Mouse (Mus musculus): ENCODE measurements at regions not wholly inside any gene's neighbourhood (a gene's known extent, or its start where the extent isn't known, plus 50 kb on each side); places are given as distances from the start of the nearest gene placed in this dataset.

GRCm38 (mm10) chr19:26308477-26309135 lies 296.2 kb upstream of the Smarca2 start:
- Histone ChIP-seq H3K27ac (ENCODE audit: low read length) (no peak overlapping the region), H3K9me3 (ENCODE audit: low read length) (no peaks in the 10 kb centered on the region), H3K9ac (replicated peaks; ENCODE audit: low read length) (no peak overlapping the region), H3K27me3 (ENCODE audit: insufficient read depth, low read length) (no peaks in the 10 kb centered on the region), H3K4me2 (replicated peaks; ENCODE audit: low read depth, low read length) (no peak overlapping the region), H3K4me3 (ENCODE audit: low read length) (no peak overlapping the region), H3K4me1 (ENCODE audit: insufficient read depth, low read length) (no peaks in the 10 kb centered on the region), H3K36me3 (ENCODE audit: insufficient read depth, low read length) (no peaks in the 10 kb centered on the region)
- ATAC-seq (ENCODE audit: low FRiP score, low TSS enrichment), result no peak
- 68% methylated on average over 1 of the region's 1 CpGs for WGBS

DNA sequence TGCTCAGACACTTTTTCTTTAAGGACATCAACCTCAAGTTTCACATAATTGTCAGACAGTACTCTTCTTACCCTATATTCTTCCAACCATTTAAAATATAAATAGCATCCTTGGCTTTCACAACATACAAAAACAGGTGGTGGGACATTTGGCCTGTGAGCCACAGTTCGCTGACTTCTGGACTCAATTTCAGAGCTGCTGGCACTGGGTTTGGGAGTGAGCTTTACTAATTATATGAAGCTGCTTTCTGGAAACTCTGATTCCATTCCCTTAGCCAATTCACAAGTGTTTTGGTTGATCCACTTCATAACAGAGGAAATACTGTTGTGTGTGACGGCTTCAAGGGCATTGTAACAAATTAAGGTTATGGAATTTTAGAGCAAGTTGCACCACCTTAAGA lies 285.9 kb upstream of the Smarca2 start:
- H3K27me3 ChIP-seq (ENCODE audit: insufficient read depth, low read length), result no peaks in the 10 kb centered on the region
- no peaks in the 10 kb centered on the region for H3K36me3 ChIP-seq (ENCODE audit: insufficient read depth, low read length)
- H3K9ac ChIP-seq (replicated peaks; ENCODE audit: low read length), result no peak overlapping the region
- no peak overlapping the region for H3K27ac ChIP-seq (ENCODE audit: low read length)
- ATAC-seq (ENCODE audit: low FRiP score, low TSS enrichment), result no peak
- H3K4me3 ChIP-seq (ENCODE audit: low read length), result no peak overlapping the region
- H3K4me1 ChIP-seq (ENCODE audit: insufficient read depth, low read length), result no peaks in the 10 kb centered on the region
- no peaks in the 10 kb centered on the region for H3K9me3 ChIP-seq (ENCODE audit: low read length)
- 78% methylated on average over 2 of the region's 2 CpGs for WGBS
- no peak overlapping the region for H3K4me2 ChIP-seq (replicated peaks; ENCODE audit: low read depth, low read length)

- no peaks in the 10 kb centered on the region for H3K9me3 ChIP-seq (ENCODE audit: low read length)
- ATAC-seq (ENCODE audit: low FRiP score, low TSS enrichment), result no peak
- no peak overlapping the region for H3K9ac ChIP-seq (replicated peaks; ENCODE audit: low read length)
- H3K36me3 ChIP-seq (ENCODE audit: insufficient read depth, low read length), result no peaks in the 10 kb centered on the region
- no peak overlapping the region for H3K4me3 ChIP-seq (ENCODE audit: low read length)
- H3K27me3 ChIP-seq (ENCODE audit: insufficient read depth, low read length), result no peaks in the 10 kb centered on the region
- 77% methylated on average over 5 of the region's 5 CpGs for WGBS
- H3K4me2 ChIP-seq (replicated peaks; ENCODE audit: low read depth, low read length), result no peak overlapping the region
- H3K4me1 ChIP-seq (ENCODE audit: insufficient read depth, low read length), result no peaks in the 10 kb centered on the region
- no peak overlapping the region for H3K27ac ChIP-seq (ENCODE audit: low read length)
Observed at GRCm38 (mm10) chr19:26323682-26324081, 281.2 kb upstream of the Smarca2 start.

DNA sequence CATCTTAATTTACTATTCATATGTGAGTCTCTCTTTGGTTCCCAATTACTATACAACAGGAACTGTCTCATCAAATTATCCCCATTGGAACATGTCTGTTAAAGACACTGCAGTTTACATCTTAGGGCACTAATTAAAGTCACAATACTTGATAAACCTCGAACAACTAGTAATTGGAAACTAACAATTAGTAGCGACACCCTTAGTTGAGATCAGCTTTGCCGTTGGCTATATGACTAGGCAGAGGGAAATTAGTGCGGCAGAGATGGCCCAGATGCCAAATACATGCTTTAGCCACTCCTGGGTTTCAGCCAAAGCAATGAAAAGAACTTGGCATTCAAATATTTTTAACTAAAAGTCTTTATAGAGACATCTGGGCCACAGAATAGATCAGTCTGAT lies 265.7 kb upstream of the Smarca2 start:
- H3K4me2 ChIP-seq (replicated peaks; ENCODE audit: low read depth, low read length), result no peak overlapping the region
- H3K9ac ChIP-seq (replicated peaks; ENCODE audit: low read length), result no peak overlapping the region
- H3K4me3 ChIP-seq (ENCODE audit: low read length), result no peak overlapping the region
- 80% methylated on average over 4 of the region's 4 CpGs for whole genome bisulfite sequencing
- no peaks in the 10 kb centered on the region for H3K9me3 ChIP-seq (ENCODE audit: low read length)
- no peaks in the 10 kb centered on the region for H3K4me1 ChIP-seq (ENCODE audit: insufficient read depth, low read length)
- H3K27ac ChIP-seq (ENCODE audit: low read length), result no peak overlapping the region
- no peaks in the 10 kb centered on the region for H3K27me3 ChIP-seq (ENCODE audit: insufficient read depth, low read length)
- ATAC-seq (ENCODE audit: low FRiP score, low TSS enrichment), result no peak
- no peaks in the 10 kb centered on the region for H3K36me3 ChIP-seq (ENCODE audit: insufficient read depth, low read length)

DNA sequence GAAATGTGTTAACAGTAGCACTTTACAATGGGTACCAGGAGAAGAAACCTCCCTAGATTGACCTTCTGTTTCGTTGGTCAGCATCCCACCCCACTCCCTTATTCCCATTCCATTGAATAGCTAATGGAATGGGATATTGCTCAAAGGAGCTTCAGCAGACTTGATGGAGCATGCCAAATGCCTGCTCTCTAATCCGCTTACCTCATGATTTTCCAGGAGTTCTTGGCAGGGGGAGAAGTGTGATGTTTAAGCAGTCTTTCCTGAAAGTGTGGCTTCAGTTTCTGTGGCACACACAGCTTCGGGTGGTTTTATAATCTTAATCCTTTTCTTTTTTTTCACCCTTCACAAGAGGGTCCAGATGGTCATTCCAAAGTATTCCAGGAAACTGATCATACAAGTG lies 264.7 kb upstream of the Smarca2 start:
- Histone ChIP-seq H3K4me3 (ENCODE audit: low read length) (no peak overlapping the region), H3K9me3 (ENCODE audit: low read length) (no peaks in the 10 kb centered on the region), H3K4me2 (replicated peaks; ENCODE audit: low read depth, low read length) (no peak overlapping the region), H3K27ac (ENCODE audit: low read length) (no peak overlapping the region), H3K4me1 (ENCODE audit: insufficient read depth, low read length) (no peaks in the 10 kb centered on the region), H3K36me3 (ENCODE audit: insufficient read depth, low read length) (no peaks in the 10 kb centered on the region), H3K27me3 (ENCODE audit: insufficient read depth, low read length) (no peaks in the 10 kb centered on the region), H3K9ac (replicated peaks; ENCODE audit: low read length) (no peak overlapping the region)
- no peak for ATAC-seq (ENCODE audit: low FRiP score, low TSS enrichment)
- WGBS, result 68% methylated on average over 3 of the region's 3 CpGs

GRCm38 (mm10) chr19:26355054-26355453 lies 249.8 kb upstream of the Smarca2 start:
- H3K27me3 ChIP-seq (ENCODE audit: insufficient read depth, low read length), result no peaks in the 10 kb centered on the region
- no peak overlapping the region for H3K27ac ChIP-seq (ENCODE audit: low read length)
- WGBS, result 80% methylated on average over 7 of the region's 7 CpGs
- no peaks in the 10 kb centered on the region for H3K9me3 ChIP-seq (ENCODE audit: low read length)
- H3K4me1 ChIP-seq (ENCODE audit: insufficient read depth, low read length), result no peaks in the 10 kb centered on the region
- no peak for ATAC-seq (ENCODE audit: low FRiP score, low TSS enrichment)
- no peaks in the 10 kb centered on the region for H3K36me3 ChIP-seq (ENCODE audit: insufficient read depth, low read length)
- no peak overlapping the region for H3K4me2 ChIP-seq (replicated peaks; ENCODE audit: low read depth, low read length)
- H3K4me3 ChIP-seq (ENCODE audit: low read length), result no peak overlapping the region
- no peak overlapping the region for H3K9ac ChIP-seq (replicated peaks; ENCODE audit: low read length)

DNA sequence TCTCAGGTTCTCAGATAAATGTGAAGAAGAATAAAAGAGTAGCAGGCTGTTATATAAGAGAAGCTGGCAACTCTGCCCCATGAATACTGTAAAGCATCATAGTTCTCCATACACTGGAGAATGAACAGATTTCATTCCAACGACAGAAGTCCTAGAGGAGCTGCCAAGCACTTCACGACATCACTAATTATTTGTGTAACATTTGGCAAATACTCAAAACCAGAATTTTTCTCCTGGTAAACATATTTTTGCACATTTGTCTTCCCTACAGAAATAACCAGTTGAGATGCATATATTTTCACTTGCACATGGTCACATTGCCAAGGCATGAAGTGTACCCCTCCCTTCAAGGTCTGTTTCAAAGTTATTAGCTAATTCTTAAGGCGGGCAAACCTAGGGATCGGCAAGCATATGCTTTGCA lies 220.9 kb upstream of the Smarca2 start:
- H3K9me3 ChIP-seq (ENCODE audit: low read length), result no peaks in the 10 kb centered on the region
- ATAC-seq (ENCODE audit: low FRiP score, low TSS enrichment), result no peak
- H3K27me3 ChIP-seq (ENCODE audit: insufficient read depth, low read length), result no peaks in the 10 kb centered on the region
- H3K4me3 ChIP-seq (ENCODE audit: low read length), result no peak overlapping the region
- WGBS, result 81% methylated on average over 4 of the region's 4 CpGs
- H3K36me3 ChIP-seq (ENCODE audit: insufficient read depth, low read length), result no peaks in the 10 kb centered on the region
- H3K4me1 ChIP-seq (ENCODE audit: insufficient read depth, low read length), result no peaks in the 10 kb centered on the region
- H3K4me2 ChIP-seq (replicated peaks; ENCODE audit: low read depth, low read length), result no peak overlapping the region
- no peak overlapping the region for H3K27ac ChIP-seq (ENCODE audit: low read length)
- H3K9ac ChIP-seq (replicated peaks; ENCODE audit: low read length), result no peak overlapping the region

GRCm38 (mm10) chr19:26386075-26386474 lies 218.8 kb upstream of the Smarca2 start:
- Histone ChIP-seq H3K4me3 (ENCODE audit: low read length) (no peak overlapping the region), H3K9ac (replicated peaks; ENCODE audit: low read length) (no peak overlapping the region), H3K9me3 (ENCODE audit: low read length) (no peaks in the 10 kb centered on the region), H3K4me2 (replicated peaks; ENCODE audit: low read depth, low read length) (no peak overlapping the region), H3K27ac (ENCODE audit: low read length) (no peak overlapping the region), H3K27me3 (ENCODE audit: insufficient read depth, low read length) (no peaks in the 10 kb centered on the region), H3K36me3 (ENCODE audit: insufficient read depth, low read length) (no peaks in the 10 kb centered on the region), H3K4me1 (ENCODE audit: insufficient read depth, low read length) (no peaks in the 10 kb centered on the region)
- no peak for ATAC-seq (ENCODE audit: low FRiP score, low TSS enrichment)

- no peak overlapping the region for H3K27ac ChIP-seq (ENCODE audit: low read length)
- no peak overlapping the region for H3K4me3 ChIP-seq (ENCODE audit: low read length)
- no peak overlapping the region for H3K4me2 ChIP-seq (replicated peaks; ENCODE audit: low read depth, low read length)
- no peak for ATAC-seq (ENCODE audit: low FRiP score, low TSS enrichment)
- no peaks in the 10 kb centered on the region for H3K4me1 ChIP-seq (ENCODE audit: insufficient read depth, low read length)
- 87% methylated on average over 2 of the region's 2 CpGs for WGBS
- H3K27me3 ChIP-seq (ENCODE audit: insufficient read depth, low read length), result no peaks in the 10 kb centered on the region
- no peaks in the 10 kb centered on the region for H3K36me3 ChIP-seq (ENCODE audit: insufficient read depth, low read length)
- H3K9me3 ChIP-seq (ENCODE audit: low read length), result no peaks in the 10 kb centered on the region
- H3K9ac ChIP-seq (replicated peaks; ENCODE audit: low read length), result no peak overlapping the region
Observed at GRCm38 (mm10) chr19:26412684-26413083, 192.2 kb upstream of the Smarca2 start.

DNA sequence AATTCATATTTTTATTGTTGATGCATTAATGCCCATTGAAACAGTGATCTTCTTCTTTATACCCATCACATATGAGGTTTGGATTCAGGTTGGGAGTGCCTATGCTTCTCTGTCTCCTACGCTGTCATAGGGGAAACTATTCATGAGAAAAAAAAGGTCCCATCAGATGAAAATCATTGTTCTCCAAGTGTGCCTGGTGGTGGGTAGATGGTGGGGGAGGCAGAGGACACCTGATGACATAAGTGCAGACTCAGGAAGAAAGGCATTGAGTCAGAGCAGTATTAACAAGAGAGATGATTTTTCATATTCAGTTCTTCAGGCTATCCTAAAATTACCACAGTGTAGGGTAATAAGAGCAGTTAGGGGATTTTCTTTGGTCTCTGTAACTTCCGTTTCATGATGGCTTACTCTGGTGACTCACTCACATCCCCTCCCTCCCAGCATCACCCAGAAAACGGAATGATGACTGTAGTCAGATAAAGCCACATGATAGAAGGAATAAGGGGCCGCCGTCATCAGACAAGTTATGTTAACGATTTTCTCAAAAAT lies 190.3 kb upstream of the Smarca2 start:
- no peaks in the 10 kb centered on the region for H3K9me3 ChIP-seq (ENCODE audit: low read length)
- H3K4me1 ChIP-seq (ENCODE audit: insufficient read depth, low read length), result no peaks in the 10 kb centered on the region
- H3K36me3 ChIP-seq (ENCODE audit: insufficient read depth, low read length), result no peaks in the 10 kb centered on the region
- no peak overlapping the region for H3K4me2 ChIP-seq (replicated peaks; ENCODE audit: low read depth, low read length)
- no peak overlapping the region for H3K27ac ChIP-seq (ENCODE audit: low read length)
- no peak overlapping the region for H3K9ac ChIP-seq (replicated peaks; ENCODE audit: low read length)
- no peaks in the 10 kb centered on the region for H3K27me3 ChIP-seq (ENCODE audit: insufficient read depth, low read length)
- WGBS, result 84% methylated on average over 6 of the region's 6 CpGs
- ATAC-seq (ENCODE audit: low FRiP score, low TSS enrichment), result no peak
- no peak overlapping the region for H3K4me3 ChIP-seq (ENCODE audit: low read length)
